Mouse (Mus musculus): ENCODE measurements at regions not wholly inside any gene's neighbourhood (a gene's known extent, or its start where the extent isn't known, plus 50 kb on each side); places are given as distances from the start of the nearest gene placed in this dataset.

DNA sequence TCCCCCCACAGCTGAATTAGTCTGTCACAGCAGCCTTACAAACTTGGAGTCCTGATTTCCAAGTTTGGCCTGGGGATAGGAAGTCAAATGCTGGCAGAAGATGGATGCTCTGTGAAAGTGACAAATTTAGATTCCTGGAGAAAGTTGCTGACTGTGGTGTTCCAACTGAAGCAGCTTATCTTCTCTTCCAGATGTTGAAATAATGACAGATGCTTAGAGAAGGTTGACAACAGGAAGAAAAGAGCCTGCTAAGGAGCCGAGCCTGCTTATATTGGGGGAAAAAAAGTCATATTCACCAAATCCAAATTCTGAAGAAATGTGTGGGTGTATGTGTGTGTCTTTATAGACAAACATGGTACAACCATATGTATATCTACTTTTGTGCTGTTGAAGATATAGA is 1380.4 kb upstream of the Cdh8 start:
- no peak for DNase-seq (ENCODE audit: low spot score)

DNA sequence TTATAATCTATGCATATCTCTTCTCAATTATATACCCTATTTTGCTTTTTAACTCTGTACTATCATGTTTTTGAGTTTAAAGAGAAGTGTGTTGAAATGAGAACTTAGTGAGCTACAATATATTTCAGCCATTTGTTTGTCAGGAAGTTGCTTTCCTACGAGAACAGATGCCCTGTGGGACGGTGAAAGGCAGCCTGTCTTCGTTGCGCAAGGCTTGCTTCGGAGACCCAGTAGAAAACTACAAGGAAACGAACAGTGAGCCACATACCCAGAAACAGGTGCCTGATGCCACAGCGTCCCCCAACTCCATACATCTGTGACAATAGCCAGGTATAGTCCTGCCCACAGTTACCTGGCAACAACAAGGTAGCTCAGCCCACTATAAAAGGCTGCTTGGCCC is 1377.7 kb upstream of the Cdh8 start:
- DNase-seq (ENCODE audit: low spot score), result no peak

DNA sequence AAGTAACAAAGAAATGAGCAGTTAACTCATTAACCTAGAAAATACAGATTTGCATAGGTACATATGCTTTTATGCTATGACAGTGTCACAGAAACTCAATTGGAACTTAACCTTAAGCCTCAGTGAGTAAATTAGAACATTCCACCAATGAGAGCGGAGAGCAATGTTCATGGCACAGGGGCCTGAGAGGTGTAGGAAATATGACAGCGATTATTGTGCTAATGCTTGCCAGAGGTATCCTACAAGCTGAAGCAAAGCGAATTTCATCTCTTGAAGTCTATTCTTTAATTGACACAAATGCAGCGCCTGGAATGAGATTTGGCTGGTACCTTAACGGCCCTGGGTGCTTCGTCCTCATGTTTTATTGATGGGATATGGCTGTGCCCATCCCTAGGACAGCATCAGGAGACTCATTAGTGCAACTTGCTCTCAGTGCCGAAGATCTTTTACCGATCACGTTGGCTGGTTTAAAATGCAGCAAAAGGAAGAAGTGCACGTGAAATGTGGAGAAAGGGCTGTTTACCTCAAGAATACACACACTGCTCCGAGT is 1374.4 kb upstream of the Cdh8 start:
- DNase-seq (ENCODE audit: low spot score), result no peak

DNA sequence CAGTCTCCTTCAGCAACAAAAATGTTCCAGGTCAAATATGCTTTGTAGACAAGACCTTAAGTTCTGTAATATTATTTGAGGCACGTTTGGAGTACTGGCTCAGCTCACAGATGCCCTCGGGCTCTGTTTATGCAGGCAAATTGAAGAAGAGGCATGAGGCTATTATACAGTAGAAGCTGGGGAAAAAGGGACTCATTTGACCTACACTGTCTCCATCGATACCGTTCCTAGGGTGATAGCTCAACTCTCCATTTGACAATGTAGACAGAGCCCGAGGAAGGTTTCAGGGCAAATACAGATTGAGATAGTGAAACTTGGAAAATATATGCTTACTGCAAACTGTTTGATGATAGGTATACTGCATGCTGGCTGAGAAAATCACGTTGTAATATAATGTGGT is 1371.9 kb upstream of the Cdh8 start:
- DNase-seq (ENCODE audit: low spot score), result no peak

DNA sequence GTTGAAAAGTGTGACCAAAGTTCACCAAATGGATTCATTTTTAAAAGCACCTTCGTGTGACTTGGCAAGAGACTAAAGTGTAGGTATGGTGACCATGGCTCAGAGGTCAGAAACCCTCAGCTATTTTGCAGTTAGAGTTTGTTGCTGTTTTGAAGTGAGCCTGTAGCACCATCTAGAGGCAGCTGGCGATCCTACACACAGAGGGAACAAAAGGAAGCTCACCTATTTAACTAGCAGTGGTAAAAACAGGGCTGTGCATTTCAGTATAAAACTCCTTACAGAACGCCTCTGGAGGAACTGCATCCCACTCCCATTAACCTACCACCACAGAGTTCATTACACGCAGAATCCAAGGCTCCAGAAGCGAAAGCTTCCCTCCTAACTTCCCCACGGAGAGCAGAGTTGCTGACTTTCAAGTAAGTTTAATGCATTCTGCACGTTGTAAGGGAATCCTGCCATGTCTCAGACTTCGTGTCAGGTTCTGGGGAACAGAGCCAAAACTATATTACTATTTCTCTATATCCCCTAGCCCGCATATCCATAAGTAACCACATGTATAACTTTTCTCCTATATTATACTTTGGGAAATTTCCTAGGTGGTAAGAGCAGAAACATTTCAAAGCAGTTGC is 1356.6 kb upstream of the Cdh8 start:
- DNase-seq (ENCODE audit: low spot score), result peak; percentile 5

DNA sequence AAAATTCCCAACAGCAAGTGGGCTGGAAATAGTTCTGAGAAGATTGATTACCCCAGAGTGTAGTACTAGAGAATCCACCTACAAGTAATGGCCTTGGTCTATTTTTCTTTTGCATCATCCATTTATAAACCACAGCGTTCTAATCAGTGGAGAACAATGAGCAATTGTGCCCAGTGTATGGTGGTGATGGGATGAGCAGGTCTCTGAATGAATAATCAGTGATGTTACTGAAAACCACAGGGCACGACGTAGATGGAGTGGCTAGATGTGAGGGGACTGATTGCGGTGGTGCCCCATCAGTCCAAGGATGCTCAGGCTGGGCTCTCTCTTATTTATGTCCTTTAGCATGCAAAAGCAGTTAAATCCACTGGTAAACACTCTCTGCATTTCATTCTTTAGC is 1353.3 kb upstream of the Cdh8 start:
- DNase-seq (ENCODE audit: low spot score), result no peak

DNA sequence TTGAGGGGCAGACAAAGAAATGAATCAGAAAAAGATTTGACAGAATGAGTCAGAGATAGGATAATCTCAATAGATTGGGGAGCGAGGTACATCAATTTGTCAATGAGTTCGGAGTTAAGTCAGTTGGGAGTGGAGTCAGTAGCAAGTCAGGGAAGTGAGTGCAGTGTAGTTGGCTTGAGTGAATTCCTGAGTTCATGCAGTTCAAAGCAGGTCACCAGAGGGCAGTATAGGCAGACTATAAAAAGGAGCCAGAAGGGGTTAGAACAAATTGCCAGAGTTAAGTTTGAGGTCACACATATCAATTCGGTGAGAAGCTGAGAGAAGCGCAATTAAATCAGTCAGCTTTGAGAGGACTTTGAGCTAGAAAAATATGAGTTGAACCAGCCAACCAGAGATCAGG is 1317.7 kb upstream of the Cdh8 start:
- no peak for DNase-seq (ENCODE audit: low spot score)

DNA sequence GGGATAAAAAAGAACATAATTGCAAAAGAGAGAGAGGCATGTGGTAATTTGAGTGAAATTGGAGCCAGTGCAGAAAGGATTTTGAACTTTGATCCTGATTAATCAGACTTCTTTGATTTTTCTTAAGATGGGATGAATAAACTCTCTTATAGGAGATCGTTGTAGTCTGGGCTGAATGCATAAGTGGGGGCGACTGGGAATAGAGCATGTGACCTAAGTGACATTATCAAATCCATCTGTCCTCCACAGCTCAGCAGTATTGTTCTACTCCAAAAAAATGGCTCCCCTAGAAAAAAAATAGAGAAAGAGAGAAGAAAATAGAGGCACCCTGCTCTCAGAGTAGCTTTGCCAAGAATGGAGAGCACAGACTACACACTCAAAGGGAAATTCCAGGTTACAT is 1286.1 kb upstream of the Cdh8 start:
- no peak for DNase-seq (ENCODE audit: low spot score)

DNA sequence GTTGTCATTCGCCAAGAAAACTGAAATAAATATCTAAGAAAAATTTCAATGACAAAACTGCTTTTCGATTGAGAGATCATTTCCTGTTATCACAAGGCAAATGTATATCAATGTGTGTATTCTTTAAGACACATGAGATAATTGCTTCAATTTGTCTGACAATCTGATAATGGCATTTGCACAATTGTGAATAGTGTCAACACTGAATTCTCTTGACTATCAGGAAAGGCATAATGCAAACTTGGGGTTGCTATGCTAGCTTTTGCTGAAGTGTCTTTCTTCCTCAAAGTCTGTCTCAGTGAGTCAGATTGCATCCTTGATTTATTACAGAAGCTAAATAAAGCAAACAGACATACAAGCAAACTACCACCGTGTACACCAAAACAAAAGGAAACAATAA is 1278.8 kb upstream of the Cdh8 start:
- no peak for DNase-seq (ENCODE audit: low spot score)

DNA sequence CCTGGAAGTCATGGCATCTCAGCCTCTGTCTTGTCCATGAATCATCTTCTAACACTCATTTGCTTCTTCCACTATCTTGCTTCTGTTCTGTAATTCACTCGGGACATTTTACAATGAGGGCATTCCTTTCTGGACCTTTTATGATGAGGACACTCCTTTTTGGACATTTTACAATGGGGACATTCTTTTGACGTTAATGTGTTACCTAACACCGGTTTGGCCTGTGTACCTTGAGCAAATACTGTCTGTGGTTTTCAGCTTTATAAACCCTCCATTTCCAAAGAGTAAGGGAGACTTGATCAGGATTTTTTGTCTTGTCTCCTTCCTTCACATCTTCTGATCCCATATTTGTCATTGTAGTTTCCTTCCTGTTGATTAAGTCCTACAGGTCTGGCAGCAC is 1262.3 kb upstream of the Cdh8 start:
- no peak for DNase-seq (ENCODE audit: low spot score)

Measured in c-Kit-positive CD71-positive TER-119-positive erythroid progenitor cells, embryonic 14.5 days (primary cell).